Mouse (Mus musculus): ENCODE measurements around the gene Clybl.

GRCm38 (mm10) chr14:122143585-122144269 lies 37.8 kb upstream of the Clybl start:
- TF ChIP-seq TAL1 (IDR thresholded peaks at IDR 0.05; ENCODE audit: low read length) (no peak), GATA1 (IDR thresholded peaks at IDR 0.05; ENCODE audit: low read length) (no peak)

All from erythroblast, embryonic 14.5 days (primary cell).